Mouse (Mus musculus): ENCODE data around the gene Gas7.

The Gas7 gene

DNA sequence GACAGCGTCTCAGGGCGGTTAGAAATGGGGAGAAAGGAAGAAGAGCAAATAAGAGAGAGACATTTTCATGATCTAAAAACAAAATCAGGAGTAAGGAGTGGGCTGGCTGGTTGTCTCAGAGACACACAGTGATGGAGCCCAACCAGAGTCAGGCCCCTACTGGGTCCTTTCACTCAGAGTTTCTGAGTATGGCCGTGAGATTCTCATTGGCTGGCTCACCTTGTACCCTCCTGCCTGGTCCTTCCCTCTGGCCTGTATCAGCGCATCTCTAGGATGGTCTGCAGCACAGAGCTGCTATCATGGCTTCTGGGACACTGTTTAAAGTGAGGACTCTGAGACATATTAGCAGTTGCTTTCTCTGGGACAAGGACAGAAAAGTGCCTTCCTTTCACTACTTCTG lies 199.3 kb downstream of the Gas7 start:
- no peak for DNase-seq (ENCODE audit: low read depth, low spot score)

DNA sequence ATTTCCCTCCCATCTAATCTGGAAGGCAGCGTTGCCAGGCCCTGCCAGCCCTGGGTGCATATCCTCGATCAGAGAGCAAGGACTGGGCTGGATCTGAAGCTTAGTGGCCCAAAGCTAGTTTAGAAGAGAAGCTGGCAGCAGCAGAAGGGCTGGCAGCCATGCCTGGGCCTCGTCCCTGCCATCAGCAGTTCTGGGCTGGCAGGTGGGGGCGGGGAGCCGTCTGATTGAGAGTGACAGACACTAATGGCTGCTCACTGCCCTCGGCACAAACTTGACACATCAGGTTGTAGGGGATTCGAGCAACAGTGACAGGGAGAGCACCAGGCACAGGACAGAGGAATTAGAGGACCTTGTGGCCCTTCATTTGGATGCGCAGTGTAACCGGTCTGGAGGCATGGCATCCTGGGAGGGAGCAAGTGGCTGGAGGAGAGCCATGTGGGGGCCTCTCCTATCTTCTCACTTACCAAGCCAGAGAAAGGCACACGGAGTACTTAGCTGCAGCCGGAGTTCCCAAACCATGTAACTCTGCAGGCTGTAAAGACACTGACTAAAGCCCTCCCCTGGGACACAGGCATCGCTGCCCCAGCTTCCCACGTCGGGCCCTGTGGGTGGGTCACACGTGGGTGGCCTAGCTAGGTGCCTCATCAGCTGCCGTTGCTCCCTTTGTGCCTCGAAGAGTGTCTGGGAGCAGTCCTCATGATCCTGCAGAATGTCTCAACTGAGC lies 200.2 kb downstream of the Gas7 start:
- DNase-seq (ENCODE audit: low read depth, low spot score), result no peak

DNA sequence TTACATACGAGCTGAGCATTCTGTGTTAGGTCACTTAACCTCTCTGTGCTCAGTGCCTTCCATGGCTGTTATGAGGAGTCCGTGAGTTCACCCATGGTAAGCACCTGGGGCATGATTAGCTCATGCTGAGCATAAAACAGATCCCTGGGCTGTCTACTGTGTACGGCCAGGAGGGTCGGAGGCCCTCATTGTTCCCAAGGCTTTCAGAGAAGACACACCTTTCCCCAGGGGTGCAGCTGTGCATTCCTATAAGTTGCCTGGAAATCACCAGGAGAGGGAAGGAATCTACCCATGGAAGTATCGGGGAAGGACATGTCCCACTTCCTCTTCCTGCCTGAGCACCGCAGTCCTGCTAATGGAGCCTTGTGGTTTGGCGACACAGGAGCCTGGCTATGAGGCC lies 201.1 kb downstream of the Gas7 start:
- no peak for DNase-seq (ENCODE audit: low read depth, low spot score)

DNA sequence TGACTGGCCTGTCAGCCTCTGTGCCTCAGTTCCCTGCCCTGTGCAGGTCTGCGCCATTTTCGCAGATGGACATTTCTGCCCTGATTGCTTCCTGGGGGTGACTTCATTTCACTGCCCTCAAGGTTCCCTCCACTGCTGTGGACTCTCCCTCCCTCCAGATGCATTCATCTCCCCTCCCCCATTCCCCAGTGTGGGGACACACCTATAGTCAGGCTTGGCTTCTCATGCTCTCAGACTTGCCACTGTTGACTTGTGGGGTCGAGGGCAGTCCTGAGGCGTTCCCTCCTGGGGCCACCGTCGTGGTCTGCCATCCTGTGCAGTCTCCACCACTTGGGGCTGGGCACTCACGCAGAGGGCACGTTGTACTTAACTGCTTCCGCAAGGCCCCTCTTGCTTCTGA lies 201.6 kb downstream of the Gas7 start:
- no peak for DNase-seq (ENCODE audit: low read depth, low spot score)

DNA sequence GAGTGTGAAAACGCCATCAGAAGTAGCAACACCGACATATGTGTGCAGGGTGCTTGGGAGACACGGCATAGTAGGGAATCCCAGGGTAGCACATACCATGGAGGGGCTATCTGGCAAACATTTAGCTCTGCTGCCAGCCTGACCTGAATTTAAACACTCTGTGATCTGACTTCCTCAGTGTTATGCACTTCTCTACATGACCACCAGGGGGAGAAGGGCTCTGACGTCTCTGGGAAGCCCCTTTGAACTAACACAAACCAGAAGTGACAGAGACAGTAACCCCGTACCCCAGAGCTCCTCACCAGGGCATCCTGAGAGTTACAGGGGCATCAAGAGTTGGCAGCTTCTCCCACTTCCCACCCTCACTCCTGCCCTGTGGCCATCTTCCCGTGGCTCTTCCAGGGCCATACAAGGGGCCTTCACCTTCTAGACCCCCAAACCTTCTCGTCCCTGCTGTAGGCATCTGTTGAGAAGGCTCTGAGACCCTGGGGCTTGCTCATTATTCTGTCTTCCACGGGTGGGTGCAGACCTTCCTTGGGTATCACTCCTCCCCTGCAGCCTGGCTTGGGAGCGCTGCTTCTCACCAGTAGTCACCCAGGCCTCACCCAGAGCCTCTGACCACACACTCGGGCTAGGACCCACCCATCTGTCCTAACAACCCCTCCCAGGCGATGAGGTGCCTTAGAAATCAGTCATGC lies 202.6 kb downstream of the Gas7 start:
- peak; percentile 60 for DNase-seq (ENCODE audit: low read depth, low spot score)

DNA sequence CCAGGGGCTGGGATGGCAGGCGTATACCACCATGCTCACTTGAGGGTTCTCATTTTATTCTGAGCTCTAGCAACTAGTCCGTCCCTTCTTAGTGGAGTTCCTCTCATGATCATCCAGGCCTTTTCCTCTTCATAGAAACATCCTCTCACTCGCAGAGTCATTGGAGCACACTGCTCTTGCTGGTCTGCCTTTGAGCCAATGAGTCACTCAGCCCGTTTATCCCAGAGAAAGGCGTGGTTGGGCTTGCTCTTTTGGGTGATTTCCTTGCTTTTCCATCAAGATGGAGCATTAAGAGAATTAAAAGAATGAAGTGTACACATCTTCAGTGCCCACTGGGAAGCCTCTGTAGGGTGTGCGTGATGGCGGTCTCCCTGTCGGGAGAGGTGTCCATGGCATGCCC lies 206.2 kb downstream of the Gas7 start:
- DNase-seq (ENCODE audit: low read depth, low spot score), result no peak

DNA sequence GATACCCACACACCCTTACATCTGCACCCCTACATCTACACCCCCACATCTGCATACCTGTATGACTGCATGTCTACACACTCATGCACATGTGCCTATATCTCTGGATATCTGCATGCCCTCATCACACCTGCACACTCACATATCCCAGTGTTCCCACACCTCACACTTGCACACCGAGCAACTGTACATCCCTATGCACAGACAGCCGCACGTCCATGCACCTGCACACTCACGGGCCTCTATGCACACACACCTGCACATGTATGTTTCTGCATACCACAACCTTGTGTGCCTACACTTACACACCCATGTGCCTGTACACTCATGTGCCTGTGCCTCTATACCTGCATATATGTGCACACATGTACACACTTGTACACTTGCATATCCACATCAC lies 208.2 kb downstream of the Gas7 start:
- no peak for DNase-seq (ENCODE audit: low read depth, low spot score)

DNA sequence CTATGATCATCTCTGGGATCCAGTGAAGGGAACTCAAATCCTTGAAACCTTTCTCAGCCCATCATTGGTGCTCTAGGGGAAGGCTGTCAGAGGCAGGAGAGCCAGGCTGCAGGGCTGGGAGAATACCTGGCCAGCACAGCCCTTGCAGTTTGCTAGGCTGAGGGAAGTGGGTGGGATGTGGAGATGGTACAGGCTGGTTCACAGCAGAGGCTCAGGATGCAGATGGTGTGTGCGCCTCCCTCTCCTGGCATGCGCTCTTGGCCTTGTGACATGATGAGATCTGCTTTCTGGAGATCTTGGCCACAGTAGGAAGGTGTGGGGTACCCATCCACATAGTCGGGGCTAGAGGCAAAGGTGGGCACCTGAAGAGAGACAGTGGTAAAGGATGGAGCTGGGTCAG lies 209.0 kb downstream of the Gas7 start:
- DNase-seq (ENCODE audit: low read depth, low spot score), result no peak

DNA sequence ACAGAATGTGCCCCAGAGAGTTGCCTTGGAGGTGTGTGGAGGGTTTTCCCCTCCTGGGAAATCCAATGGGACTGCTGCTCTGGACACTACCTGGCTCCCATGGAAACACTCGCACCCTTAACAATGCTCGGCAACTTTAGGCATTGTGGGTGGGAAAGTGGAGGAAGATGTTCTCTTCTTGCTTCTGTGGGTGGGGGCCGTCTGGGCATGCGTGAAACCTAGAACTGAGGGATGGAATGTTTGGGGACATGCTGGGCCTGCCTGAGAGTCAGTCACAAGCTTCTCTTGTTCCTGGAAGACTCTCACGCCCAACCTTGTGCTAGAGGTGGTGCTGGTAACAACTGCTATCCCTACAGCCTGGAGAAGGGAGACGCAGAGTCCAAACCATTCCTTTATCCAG lies 209.7 kb downstream of the Gas7 start:
- DNase-seq (ENCODE audit: low read depth, low spot score), result no peak

DNA sequence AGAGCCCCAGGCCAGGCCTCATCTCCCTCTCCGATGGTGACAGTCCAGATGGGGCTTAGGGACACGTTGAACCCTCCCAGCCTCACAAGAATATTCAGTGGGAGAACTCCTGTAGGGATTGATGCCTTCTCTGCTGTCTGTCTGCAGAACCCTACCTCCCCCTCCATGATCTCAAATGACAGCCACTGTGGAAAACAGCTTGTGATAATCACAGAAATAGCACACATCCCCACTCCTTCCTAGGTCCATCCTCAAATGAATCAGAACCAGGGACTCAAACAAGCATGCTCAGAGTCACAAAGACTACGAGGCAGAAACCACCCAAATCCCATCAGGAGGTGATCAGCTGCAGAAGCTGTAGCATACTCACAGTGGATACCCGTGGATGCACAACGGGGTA lies 210.9 kb downstream of the Gas7 start:
- DNase-seq (ENCODE audit: low read depth, low spot score), result no peak

DNA sequence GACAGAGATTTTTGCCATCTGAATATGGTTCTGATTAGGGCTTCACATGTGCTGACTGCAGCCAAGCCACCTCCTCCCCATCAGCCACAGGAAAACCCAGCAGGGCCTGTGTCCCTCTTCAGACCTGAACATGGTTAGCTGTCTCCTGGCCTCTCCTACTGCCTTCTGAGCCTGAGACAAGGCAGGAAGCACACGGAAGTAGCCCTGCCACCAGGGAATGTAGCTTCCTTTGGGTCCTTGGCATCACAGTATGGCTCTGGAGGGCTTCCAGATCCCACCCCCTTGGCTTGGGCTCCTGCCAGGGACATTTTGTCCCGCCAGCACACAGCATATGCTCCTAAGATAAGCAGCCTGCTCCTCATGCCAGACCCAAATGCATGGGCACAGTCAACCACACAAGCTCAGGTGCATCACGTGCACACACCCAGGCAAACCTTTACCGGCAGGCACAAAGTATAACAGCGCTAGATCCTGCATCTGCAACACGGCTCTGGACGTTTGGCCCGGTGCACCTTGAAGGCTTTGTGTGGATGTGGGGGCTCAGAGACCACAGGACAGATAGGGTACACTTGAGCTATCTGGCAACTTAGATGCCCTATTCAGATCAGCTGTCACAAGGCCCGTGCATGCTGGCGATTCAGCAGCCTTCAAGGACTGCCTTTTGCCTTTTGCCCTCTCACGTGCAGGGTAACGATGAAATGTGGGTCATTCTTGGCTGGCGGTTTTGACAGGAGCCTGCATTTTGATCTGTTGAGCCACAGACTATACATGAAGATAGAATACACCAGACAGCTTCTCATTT lies 212.5 kb downstream of the Gas7 start:
- DNase-seq (ENCODE audit: low read depth, low spot score), result no peak

DNA sequence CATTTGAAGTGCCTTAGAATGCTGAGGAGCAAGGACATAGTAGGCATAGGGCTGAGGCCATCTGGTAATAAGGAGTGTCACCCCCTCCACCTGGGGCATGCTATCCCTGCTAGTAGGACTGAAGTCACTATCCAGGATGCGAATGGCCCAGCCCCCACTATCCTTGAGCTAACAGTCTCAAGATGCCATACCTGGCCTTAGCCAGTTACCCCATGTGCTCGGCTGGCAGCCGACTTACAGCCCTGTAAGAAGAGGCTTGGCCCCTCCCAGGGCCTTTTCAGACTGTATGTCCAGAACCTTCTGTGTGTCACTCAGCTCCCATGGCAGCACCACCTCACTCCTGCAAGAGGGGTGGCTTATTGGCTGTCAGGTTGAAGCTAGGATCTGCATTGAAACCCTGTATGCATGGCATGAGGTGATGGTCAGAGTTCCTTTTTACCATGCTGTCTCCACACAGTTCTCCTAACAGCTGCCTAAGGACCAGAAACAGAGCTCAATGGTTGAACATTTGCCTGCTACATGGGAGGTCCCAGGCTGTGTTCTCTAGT lies 213.3 kb downstream of the Gas7 start:
- DNase-seq (ENCODE audit: low read depth, low spot score), result no peak

DNA sequence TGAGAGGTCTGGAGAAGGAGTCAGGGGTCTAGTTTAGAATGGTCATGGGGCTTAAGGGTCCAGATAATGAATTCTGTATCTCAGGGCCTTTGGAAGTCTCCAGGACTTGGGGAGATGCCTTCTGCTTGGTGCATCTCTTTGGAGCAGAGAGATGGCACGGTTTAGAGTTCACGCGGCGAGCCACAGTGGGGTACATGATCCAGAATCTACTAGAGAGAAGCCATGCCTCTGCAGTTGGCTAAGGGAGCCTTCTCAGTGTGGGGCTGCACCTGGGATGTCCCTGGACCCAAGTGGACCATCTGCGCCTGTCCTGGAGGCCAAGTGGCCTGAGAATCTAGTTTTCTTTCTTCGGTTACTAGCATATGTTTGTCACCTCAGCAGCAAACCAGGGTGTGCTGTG lies 214.8 kb downstream of the Gas7 start:
- DNase-seq (ENCODE audit: low read depth, low spot score), result no peak

DNA sequence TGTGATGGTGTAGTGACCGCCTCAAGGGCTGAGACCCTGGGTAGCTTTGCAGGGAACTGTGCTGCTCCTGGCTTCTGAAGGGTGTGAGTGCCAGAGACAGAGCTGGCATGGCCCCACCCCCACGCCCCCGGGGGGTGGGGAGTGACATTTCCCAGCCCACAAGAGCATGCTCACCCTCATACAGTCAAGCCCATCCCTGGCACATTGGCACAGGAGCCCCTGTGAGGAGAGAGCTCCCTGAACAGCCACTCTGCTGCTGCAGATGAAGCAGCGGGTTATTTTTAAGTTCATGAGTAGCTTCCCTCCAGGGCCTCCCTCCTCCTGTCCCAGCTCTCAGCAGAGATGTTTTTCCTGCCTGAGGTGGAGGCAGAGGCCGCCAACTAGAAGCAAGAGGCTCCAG lies 216.9 kb downstream of the Gas7 start:
- DNase-seq (ENCODE audit: low read depth, low spot score), result no peak

DNA sequence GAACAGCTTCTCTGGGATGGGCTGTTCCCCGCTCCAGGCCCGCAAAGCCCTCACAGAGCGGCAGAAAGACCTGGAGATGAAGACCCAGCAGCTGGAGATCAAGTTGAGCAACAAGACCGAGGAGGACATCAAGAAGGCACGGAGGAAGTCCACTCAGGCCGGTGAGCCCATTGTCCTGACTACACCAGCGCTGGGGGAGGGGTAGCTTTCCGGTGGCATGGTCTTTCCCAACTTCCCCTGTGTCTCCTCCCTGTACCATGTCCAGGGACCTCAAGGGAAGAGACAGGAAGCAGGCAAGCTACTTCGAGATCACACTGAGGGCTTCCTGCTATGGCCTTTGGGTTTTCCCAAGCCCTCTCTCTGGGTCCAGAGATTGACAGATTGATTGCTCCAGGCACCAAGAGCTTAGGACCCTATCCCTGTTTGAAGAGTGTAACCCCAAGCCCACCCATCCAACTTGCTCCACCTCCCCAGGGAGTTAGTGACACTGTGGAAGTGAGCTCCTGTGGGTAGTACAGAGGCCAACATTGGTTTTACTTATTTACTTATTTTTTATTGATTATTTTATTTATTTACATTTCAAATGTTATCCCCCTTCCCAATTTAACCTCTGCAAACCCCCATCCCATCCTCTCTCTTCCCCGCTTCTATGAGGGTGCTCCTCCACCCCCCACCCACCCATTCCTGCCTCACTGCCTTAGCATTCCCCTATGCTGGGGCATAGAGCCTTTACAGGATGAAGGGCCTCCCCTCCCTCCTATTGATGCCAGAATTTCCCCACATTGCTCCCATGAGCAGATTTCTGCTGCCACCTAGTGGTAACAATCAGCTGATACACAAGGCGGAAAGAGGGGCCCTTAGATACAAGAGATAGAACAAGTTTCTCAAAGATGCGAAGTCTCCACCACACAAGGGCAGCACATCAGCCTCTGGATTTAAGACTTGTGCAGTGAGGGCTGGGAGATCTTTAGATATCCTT lies 220.6 kb downstream of the Gas7 start:
- DNase-seq (ENCODE audit: low read depth, low spot score), result peak; percentile 72

DNA sequence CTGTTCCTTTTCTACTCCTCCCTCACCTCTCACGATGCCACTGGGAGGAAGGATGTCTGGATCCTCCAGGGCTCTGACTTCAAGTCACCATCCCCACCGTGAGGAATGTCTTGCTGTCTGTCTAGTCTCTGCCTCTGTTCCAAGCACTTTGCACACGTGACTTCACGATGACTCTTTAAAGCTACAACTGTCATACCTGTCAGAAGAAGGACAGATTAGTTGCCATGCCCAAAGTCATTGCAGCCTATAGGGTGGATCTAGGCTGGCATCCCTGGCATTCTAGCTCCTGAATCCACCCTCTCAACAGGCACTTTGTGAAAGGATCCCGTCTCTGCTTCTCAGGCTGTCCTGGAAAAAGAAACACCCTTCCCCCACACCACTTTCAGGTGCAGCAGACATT lies 224.1 kb downstream of the Gas7 start:
- DNase-seq (ENCODE audit: low read depth, low spot score), result no peak

DNA sequence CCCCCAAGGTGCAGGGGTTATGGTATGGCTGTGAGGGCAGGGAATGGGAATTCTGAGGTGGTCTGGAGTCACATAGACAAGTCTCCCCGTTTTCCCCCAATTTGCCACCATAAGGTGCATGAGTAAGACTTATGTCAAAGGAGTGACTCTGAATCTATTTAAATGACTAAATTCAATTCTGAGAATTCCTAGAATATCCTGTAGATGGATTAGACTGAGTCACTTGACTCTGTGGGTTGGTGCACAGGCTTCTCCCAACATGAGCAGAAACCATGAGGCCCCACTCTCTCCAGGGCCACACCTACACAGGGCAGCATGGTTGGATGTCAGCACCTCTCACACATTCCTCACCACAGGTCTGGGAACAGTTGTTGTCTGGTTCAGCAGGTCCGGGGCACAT lies 224.7 kb downstream of the Gas7 start:
- DNase-seq (ENCODE audit: low read depth, low spot score), result no peak

DNA sequence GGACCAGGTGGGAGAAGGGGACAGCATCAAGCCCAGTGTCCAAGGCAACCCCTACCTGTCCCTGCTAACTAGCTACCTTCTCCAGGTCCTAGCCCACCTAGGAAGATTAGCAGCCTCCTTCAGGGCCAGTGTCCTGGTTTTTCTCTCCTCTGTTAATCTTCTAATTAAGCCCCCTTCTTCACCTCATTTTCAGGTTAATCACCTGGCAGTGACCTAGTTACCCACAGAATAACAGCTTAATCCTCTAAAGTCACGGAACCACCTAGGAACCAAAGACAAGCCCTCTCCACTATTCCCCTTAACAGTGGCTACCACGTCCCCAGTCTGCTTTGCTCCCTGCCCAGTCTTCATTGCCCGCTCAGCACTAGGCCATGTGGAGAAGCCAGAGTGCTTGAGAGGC lies 226.6 kb downstream of the Gas7 start:
- peak; percentile 38 for DNase-seq (ENCODE audit: low read depth, low spot score)

DNA sequence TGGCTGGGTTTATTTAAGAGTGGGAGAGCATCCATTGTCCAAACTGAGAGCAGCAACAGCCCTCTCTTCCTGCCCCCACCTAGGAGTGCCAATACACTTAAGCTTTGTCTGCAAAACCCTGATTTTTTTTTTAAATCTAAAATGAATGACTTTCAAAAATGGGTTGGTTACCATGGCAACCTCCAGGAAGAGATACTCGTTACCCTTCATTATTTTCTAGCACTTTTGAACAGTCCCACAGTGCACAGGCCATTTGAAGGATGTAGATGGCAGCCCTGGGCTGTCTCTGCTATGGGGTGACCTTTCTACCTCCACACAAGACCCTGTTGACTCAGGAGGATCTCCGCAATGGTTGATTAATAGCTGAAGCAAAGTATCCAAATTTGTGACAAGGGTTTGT lies 230.9 kb downstream of the Gas7 start:
- DNase-seq (ENCODE audit: low read depth, low spot score), result no peak

DNA sequence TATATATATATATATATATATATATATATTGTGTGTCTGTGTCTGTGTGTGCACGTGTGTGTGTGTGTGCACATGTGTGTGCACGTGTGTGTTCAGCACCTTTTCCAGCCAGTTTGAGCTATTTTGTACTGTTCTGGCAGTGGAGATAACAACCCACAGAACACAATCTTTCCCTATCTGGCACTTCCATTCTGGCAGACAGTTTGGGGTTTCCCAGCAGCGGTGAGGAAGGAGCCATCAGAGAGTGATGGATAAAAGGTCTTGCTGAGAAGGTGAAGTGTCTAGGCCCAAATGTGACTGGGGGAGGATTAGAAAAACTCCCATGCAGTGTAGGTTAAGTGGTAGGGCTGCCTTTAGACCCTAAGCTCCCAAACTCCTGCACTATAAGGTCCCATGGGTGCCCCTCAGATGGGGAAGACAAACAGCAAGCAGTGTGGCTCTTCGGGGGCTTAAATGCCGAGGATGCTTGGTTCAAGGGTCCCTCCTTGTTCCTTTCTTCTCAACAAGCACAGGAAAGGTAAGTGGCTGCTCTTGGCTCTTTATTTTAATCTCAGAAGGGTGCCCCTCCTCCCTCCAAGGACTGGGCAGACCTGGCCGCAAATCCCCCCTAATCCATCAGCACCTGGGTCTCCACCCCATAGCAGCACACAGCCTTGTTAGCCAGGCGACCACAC lies 239.6 kb downstream of the Gas7 start, which contains the start of gene Rcvrn:
Gene Rcvrn, plus strand, starts transcription at position 624 of the 674 bp plus-strand sequence.
- no peak for DNase-seq (ENCODE audit: low read depth, low spot score)

DNA sequence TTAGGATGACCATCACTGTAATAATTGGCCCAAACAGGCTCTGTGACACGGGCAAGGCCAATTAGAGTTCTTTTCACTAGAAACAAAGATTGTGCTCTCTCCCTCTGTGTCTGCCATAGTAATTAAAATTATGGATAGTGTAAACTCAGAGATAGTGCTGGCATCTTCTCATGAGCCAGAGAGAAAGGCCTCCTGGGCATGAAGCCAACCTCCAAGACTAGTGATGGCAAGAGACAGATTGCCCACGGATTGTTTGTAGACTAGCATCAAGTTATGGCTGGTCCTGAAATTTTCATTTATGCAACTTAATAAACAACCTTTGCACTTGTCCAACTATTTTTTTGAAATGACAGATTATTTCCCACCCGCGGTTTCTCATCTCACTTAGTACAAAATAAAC lies 257.7 kb downstream of the Gas7 start:
- no peak for DNase-seq (ENCODE audit: low read depth, low spot score)

Measured in retina, postnatal 7 days (tissue).